Mouse (Mus musculus) heart, postnatal 36 days (tissue): ENCODE data around the gene Tspo. TPM values are rescaled to one million over a fixed set of nuclear protein-coding genes. Genes with fewer than 3 reads are reported as not detected.

ENCODE experiments used
- DNase-seq, 2 experiments: peaks; one replicate each; pipeline ENCODE4 v3.0.0; 2021 to 2022
- intact Hi-C: fragments of 180-260 bp; cut with DNase I; formaldehyde crosslinking; loops from one replicate; pipeline ENCODE4 v1.15.1; 2025
- total RNA-seq, 2 experiments: library from RNA; stranded (reverse); gene quantifications; 2 replicates each; pipeline ENCODE4 v1.2.3; 2021

Tspo gene
- total RNA-seq, 2 experiments from 2014 or later: 60.2 to 68.3 TPM

DNA sequence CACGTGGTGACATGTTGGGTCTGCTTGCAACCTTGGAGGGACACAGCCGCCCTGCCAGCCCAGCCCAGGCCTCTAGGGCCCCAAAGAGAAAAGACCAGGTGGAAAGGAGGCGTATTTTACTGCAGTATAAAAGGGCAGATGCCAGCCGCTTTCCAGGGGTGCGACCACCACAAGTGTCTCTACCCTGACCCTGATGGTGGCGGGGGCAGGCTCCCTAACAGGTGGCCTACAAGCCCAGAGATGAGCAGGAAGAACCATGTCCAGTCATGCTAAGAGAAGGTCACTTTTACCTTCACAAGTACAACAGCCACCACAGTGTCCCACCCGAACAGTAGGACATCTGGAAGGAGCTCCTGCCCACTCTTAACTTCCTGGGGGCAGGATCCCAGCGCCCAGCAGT is 12.2 kb downstream of the Tspo start:
- DNase-seq: no peak
- intact Hi-C loops: no loop called here

DNA sequence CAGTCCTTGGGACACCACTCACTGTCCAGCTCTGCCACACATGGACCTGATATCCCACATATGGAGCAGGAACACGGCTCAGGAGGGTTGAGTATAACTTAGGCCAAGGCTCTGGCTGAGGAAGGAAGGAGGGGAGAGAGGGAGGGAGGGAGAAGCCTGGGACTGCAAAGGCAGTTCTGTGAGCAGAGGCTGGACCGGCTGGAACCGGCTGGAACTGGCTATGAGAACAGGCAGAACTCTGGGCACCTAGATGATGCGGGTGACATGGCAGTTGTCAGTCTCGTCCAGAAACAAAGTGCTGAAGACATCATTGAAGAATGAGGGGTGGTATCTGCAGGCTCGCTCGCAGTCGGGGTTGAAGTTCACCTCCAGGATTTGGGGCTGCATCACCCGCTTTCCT is 13.3 kb downstream of the Tspo start:
- DNase-seq: no peak
- intact Hi-C loops: no loop called here

- intact Hi-C loops: loop anchor here (10.0 kb wide), 1 partner anchor 198 kb away; no protein-coding TSS in a partner anchor
- no peak for DNase-seq
These were observed 19.5 kb downstream of the Tspo start for GRCm38 (mm10) chr15:83582931-83583330.

- peak; percentile 34 to 62 for DNase-seq
These were observed 20.2 kb downstream of the Tspo start for GRCm38 (mm10) chr15:83583419-83584156.

DNA sequence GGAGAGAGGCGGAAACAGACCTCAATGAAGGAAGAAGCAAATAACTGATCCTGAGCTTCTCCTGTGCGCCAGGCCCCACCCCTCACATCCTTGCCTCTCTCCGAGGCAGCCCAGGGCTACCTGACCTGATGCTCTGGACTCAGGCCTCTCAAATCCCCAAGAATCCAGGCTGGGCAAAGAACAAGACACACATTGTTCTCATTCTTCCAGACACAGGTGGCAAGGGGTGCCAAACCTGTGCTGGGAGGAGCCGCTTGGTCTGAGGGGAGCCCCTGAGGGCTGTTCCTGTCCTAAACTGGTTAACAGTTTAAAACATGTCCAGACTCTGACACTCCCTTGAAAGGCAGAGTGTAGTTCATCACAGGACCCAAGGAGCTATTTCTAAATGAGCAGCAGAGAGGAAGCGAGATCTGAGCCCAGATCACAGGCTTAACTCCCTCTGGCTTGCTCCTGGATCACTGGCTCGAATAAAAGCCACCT is 21.4 kb downstream of the Tspo start:
- intact Hi-C loops: loop anchor here (10.0 kb wide), 1 partner anchor 200 kb away; no protein-coding TSS in a partner anchor
- no peak for DNase-seq

More at GRCm38 (mm10) chr15:83583419-83584156, 20.2 kb downstream of the Tspo start:
- intact Hi-C loops: loop anchor here (10.0 kb wide), 1 partner anchor 199 kb away; no protein-coding TSS in a partner anchor

GRCm38 (mm10) chr15:83590841-83591240 is 27.4 kb downstream of the Tspo start:
- DNase-seq: no peak
- intact Hi-C loops: no loop called here

DNA sequence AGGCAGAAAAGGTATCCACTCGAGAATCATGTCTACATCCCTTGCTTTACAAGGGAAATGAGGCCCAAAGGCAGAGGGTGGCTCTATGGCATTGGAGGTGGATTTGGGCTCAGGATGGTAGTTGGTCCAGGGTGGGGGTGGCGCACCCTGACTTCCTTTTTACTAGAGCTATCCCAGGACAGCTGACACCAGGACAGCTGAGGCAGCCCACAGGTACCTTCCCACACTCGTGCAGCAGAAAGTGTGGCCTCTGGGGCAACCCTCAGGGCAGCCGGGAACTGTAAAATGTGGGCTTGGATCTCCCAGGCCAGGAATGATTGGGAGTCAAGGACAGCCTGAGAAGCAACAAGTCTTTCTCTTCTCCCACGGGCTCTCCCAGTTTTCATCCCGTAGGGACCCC is 28.4 kb downstream of the Tspo start:
- intact Hi-C loops: no loop called here
- DNase-seq: no peak

- intact Hi-C loops: no loop called here
These were observed 29.1 kb downstream of the Tspo start for GRCm38 (mm10) chr15:83592260-83593188.

DNA sequence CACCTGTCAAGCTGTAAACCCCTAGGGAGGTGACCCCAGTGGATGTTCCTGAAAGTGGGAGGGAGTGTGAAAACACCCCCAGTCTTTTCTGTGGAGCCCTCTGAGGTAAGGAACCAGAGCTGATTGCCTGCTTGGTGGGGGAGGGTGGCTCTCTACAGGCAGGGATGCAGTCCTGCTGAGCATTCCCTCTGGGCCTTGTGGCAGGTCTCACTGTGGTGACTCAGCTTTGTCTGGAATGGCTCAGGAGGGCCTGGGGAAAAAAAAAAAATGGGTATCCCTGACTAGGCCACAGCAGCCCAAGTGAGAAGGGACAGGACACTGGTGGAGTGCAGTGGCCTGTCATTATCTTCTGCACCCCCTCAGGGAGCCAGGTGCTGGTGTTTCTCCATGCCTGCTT is 29.8 kb downstream of the Tspo start:
- no peak for DNase-seq
- intact Hi-C loops: no loop called here

More at GRCm38 (mm10) chr15:83592260-83593188, 29.1 kb downstream of the Tspo start:
- no peak for DNase-seq

- intact Hi-C loops: no loop called here
These were observed 30.5 kb downstream of the Tspo start for GRCm38 (mm10) chr15:83593702-83594512.

GRCm38 (mm10) chr15:83594513-83595363 is 31.3 kb downstream of the Tspo start, which contains the start of gene Ttll12:
Ttll12 (minus strand) TSS chr15:83595157.
- intact Hi-C loops: no loop called here
- DNase-seq: peak; percentile 92 to 94

More at GRCm38 (mm10) chr15:83593702-83594512, 30.5 kb downstream of the Tspo start:
- DNase-seq: no peak

DNA sequence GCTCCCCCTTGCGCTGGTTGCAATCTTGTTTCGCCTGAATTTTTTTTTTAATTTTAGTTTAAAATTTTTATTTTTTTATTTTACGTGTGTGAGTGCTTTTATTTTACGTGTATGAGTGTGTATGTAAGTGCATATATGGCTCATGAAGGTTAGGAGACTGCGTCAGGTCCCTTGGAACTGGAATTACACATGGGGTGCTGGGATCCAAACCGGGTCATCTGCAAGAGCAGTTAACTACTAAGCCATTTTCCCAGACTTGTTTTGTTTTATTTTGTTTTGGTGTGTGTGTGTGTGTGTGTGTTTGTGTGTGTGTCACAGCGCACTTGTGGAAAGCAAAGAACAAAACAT is 31.9 kb downstream of the Tspo start:
- intact Hi-C loops: no loop called here
- no peak for DNase-seq

GRCm38 (mm10) chr15:83596833-83597232 is 33.4 kb downstream of the Tspo start:
- no peak for DNase-seq

GRCm38 (mm10) chr15:83601185-83601584 is 37.8 kb downstream of the Tspo start:
- intact Hi-C loops: no loop called here
- DNase-seq: no peak

More at GRCm38 (mm10) chr15:83596833-83597232, 33.4 kb downstream of the Tspo start:
- intact Hi-C loops: no loop called here

- intact Hi-C loops: no loop called here
- DNase-seq: peak; percentile 28 to 36
These were observed 39.1 kb downstream of the Tspo start for GRCm38 (mm10) chr15:83602372-83603045.

- no peak for DNase-seq
- intact Hi-C loops: no loop called here
These were observed 39.6 kb downstream of the Tspo start for GRCm38 (mm10) chr15:83603046-83603396.

- no peak for DNase-seq
- intact Hi-C loops: no loop called here
These were observed 40.0 kb downstream of the Tspo start for GRCm38 (mm10) chr15:83603426-83603825.

- DNase-seq: no peak
- intact Hi-C loops: no loop called here
These were observed 42.8 kb downstream of the Tspo start for GRCm38 (mm10) chr15:83606216-83606615.

- intact Hi-C loops: no loop called here
- no peak for DNase-seq
These were observed 43.3 kb downstream of the Tspo start for GRCm38 (mm10) chr15:83606700-83607099.
